Mouse (Mus musculus): ENCODE measurements around the gene Fam149b.

Fam149b gene

DNA sequence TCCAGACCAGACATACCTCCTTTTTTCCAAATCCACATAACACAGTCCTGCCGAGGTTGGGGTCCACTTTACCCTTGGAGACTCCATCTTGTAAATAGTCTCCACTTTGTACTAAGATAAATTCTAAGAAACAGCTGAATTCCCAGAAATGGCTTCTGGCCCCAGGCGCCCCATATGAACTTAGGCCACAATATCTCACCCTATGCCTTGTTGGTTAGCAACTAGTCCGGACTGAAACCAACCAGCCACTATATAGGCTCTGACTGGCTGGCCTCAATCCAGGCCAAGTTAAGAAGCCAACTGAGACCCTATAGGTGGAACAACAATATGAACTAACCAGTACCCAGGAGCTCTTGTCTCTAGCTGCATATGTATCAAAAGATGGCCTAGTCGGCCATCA lies 44.4 kb downstream of the Fam149b start:
- no peak for DNase-seq

DNA sequence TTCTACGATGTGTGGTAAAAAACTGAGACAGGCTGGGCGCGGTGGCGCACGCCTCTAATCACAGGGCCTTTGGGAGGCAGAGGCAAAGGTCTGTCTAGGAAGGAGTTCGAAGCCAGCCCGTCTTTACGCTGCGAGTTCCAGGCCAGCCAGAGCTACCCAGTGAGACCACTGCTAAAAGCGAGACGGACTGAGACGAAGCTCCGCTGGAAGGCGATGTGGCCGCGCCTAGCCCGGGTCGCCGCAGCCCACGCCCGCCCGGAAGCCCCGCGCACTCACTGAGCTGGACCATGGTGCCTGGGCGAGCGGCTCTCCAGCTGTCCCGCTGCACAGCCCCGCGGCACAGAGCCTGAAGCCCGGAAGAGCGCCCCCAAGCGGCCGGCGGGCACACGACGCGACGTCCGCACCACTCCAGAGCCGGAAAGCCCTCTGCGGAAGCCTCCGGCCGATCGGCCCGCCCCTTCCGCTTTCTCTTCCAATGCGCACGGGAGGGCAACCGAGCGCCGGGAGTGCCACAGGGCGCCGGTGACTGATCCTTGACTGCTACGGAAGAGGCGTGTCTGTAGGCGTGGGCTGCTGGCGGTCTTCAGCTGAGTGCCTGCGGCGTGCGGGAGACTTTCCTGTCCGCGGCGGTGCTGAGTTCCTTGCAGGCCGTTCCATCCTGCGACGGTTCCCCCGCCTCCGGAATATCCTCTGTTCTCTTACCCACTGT lies 45.4 kb downstream of the Fam149b start, which contains the start of gene Mrps16:
Gene Mrps16, minus strand, starts transcription at position 430 of the 709 bp plus-strand sequence.
- DNase-seq, result peak; percentile 92

DNA sequence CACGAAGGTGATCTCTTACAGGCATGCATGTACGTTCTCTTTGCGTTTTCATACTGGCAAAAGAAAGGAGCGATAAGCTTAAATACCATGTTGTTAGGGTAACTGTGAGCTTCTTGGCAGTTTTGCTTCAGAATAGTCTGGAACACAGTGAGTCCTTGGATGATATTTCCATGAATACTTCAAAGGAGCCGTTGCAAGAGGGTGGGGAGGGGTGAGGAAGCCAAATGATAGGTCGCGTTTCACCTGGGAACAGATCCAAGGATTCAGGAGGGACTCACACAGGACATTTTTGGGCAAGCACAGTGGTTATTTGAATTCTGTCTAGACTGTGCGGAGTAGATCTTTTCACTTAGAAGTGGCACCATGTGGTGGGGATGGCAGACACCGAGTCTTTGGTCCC lies 49.3 kb downstream of the Fam149b start:
- DNase-seq, result no peak

DNA sequence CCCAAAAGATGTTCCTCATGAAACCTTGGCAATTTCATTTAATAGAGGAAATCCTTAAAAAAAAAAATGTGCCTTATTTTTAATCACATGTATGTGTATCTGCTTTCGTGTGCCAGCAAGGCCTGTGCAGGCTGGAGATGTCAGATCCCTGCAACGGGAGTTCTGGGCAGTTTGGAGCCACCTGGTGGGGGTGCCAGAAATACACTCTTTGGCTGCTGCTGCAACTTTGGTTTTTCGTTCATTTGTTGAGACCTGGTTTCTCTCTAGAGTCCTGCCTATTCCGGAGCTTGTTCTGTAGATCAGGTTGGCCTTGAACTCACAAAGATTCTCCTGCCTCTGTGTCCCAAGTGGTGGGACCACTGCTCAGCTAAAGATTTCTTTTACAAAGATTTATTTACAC lies 50.9 kb downstream of the Fam149b start:
- peak; percentile 20 for DNase-seq

DNA sequence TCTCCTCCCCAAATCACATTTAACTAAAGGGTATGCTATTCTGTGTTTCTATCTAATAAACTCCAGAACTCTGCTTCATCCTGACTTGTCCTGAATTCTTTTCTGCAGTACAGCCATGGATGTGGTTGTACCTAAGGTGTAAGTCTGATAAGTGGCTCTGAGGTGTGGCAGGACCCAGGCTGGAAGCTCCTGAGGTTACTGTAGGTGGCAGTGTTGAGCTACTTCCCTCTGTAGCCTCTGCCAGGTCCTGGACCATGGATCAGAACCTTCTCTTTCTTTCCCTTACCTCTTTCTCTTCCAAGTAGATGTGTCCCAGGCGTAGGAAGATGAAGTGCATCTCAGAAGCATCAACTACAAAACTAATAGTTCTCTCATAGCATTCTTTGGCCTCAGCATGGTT lies 52.1 kb downstream of the Fam149b start:
- peak; percentile 35 for DNase-seq

DNA sequence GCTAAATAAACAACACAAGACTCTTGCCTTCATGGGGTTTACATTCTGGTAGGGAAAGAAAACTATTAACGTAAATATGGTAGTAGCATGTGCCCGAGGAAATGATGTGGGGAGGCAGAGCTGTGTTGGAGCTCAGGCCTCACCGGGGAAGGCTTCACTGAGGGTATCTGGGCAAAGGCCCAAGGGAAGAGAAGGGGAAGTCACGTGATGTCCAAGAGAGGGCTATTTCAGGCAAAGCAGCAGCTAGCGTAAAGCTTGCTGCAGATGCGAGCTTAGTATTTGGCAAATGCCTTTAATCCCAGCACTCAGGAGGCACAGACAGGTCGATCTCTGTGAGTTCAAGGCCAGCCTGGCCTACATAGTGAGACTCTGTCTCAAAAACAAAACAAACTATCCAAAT lies 74.3 kb downstream of the Fam149b start:
- DNase-seq, result no peak

DNA sequence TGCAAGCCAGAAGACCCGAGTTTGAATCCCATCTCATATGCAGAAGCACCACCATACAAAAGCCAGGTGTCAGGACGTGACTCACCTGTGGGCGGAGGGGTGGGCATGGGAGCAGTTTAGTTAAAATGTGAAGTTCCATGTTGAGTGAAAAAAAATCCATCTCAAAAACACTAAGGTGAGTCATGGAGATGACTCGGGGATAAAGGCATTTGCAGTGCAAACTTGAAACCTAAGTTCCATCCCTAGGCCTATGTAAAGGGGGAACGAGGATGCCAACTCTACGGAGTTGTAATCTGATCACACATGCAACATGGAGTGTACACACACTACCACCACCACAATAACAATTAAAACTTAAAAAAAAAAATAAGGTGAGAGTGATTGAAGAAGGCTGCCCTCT lies 75.1 kb downstream of the Fam149b start:
- DNase-seq, result no peak

DNA sequence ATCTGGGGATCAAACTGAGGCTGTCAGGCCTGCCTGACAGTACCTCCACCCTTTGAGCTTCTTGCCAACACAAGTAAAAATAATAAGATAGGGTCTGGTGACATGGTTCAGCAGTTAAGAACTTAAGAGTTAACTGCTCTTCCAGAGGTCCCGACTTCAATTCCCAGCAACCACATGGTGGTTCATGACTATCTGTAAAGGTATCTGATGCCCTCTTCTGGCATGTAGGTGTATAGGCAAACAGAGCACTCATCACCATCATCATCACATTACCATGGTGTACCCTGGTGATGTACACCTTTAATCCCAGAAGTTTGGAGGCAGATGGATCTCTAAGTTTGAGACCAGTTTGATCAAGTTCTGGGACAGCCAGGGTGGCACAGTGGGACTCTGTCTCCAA lies 80.6 kb downstream of the Fam149b start:
- DNase-seq, result no peak

DNA sequence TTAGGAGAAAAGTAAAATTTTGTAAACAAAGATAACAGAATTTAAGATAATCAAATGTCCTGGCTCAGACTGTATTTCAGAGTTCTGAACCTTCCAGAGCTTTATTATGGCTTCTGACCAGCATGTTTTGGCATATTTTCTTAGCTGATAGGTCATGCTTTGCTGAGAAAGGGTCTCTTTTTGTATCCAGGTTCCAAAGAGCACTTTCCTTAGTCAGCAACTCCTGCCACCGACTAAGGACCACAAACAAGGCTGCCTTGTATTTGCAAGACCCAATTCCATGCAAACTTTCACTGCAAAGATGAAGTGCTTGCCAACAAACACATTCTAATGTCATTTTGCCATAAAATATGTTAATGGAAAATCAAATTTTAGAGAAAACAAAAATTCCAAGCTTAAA lies 81.9 kb downstream of the Fam149b start:
- DNase-seq, result no peak

DNA sequence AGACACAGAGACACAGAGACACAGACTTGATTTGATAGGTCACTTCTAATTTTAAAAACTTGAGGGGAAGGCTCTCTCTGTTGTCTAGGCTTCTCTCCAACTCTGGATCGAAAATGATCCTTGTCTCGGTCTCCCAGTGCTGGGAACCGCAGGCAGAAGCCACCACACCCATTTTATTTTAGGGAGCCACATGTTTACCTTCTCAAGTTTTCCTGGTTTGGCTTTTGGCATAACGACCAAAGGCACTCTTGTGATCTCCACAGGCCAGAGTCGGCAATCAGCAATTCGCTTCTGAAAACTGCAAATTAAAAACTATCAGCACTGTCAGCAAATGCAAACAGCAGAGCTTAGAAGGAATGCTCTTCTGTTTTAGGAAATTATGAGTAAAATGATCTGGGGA lies 83.8 kb downstream of the Fam149b start:
- no peak for DNase-seq

DNA sequence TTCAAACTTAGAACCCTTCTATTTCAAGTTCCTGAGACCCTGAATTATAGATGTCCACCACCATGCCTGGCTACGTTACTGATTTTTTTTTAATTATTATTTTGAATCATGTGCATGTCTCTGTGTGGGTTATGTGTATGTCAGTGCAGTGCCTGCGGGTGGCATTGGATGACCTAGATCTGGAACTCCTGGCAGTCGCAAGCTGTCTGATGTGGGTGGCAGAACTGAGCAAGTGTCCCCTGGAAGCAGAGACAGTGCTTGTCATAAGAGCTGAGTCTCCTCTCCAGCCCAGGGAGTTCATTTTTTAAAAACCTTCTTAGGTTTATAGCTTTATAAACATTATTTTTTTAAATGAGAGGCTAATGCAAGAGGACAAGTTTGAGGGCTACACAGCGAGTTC lies 84.5 kb downstream of the Fam149b start:
- no peak for DNase-seq

All from kidney, adult 18-20 months (tissue).